Mouse (Mus musculus) kidney, embryonic 14.5 days (tissue): ENCODE measurements around the gene Acacb. TPM values are rescaled to one million over a fixed set of nuclear protein-coding genes. Genes with fewer than 3 reads are reported as not detected.
A peak's percentile ranks its signal among the peaks of the same experiment; 100 is the strongest.

Source experiments
- ATAC-seq: fragments of 200-750 bp; cut with Nextera tagmentation; 2 replicates; pipeline ENCODE4 v1.8.0; 2017; ENCODE audit warnings: moderate number of reproducible peaks, mild to moderate bottlenecking, moderate TSS enrichment, moderate library complexity; ENCODE audit not compliant: low FRiP score, low TSS enrichment
- H3K27ac ChIP-seq: fragments of 300-500 bp; sonication (generic); 2 replicates; pipeline ENCODE4 v1.5.1; 2014; ENCODE audit warnings: low read depth, mild to moderate bottlenecking, low read length, moderate library complexity, mixed read lengths
- H3K27me3 ChIP-seq: fragments of 300-500 bp; sonication (generic); 2 replicates; pipeline ENCODE4 v1.6.1; 2014; ENCODE audit warnings: mild to moderate bottlenecking, low read length; ENCODE audit not compliant: control insufficient read depth, insufficient read depth
- H3K36me3 ChIP-seq: fragments of 300-500 bp; sonication (generic); 2 replicates; pipeline ENCODE4 v1.6.1; 2014; ENCODE audit warnings: low read length, mixed read lengths; ENCODE audit not compliant: control insufficient read depth, insufficient read depth
- H3K4me1 ChIP-seq: fragments of 300-500 bp; sonication (generic); 2 replicates; pipeline ENCODE4 v1.6.1; 2014; ENCODE audit warnings: low read length, mixed read lengths; ENCODE audit not compliant: control insufficient read depth, insufficient read depth
- H3K4me2 ChIP-seq: fragments of 300-500 bp; sonication (generic); replicated peaks from 2 replicates; pipeline ENCODE4 v1.6.1; 2014; ENCODE audit warnings: low read depth, mild to moderate bottlenecking, low read length
- H3K4me3 ChIP-seq: fragments of 300-500 bp; sonication (generic); 2 replicates; pipeline ENCODE4 v1.5.1; 2014; ENCODE audit warnings: mild to moderate bottlenecking, low read length
- H3K9ac ChIP-seq: fragments of 300-500 bp; sonication (generic); 2 replicates; pipeline ENCODE4 v1.6.1; 2014; ENCODE audit warnings: low read depth, mild to moderate bottlenecking, low read length, moderate library complexity
- H3K9me3 ChIP-seq: fragments of 300-500 bp; sonication (generic); 2 replicates; pipeline ENCODE4 v1.6.1; 2016; ENCODE audit warnings: low read length; ENCODE audit not compliant: control insufficient read depth
- WGBS: fragments of 180-500 bp; shearing (Covaris S2); extraction: QIAGEN DNeasy Blood & Tissue Kit; methylation state at CpG from one replicate; pipeline ENCODE4 v1.1.7; 2014; 5-methylcytosine and 5-hydroxymethylcytosine counted together
- polyA plus RNA-seq: library from polyadenylated mRNA; unstranded; fragments of >200 nt; fragmentation: Nextera tagmentation; extraction: Ambion mirVana; gene quantifications from 2 replicates; pipeline ENCODE4 v1.2.1, GENCODE M21; 2014

Gene Acacb
- 4.4 and 4.8 TPM in 2 replicates for polyA plus RNA-seq

GRCm38 (mm10) chr5:114146028-114146888 is at the start of gene Acacb:
Gene Acacb, plus strand, starts transcription at chr5:114146535.
- no peak within 1 kb of the TSS for H3K4me2 ChIP-seq
- WGBS: 37% methylated on average over 19 of the region's 19 CpGs

GRCm38 (mm10) chr5:114099709-114100389 is 46.5 kb upstream of the Acacb start:
- Histone ChIP-seq H3K4me2 (peak overlapping the region; percentile 75), H3K36me3 (peaks cover 7% of the 10 kb centered on the region; the same call in 1 of the 2 replicates), H3K9me3 (no peaks in the 10 kb centered on the region), H3K27ac (no peak overlapping the region), H3K9ac (peak overlapping the region; percentile 87), H3K27me3 (no peaks in the 10 kb centered on the region; the same call in 1 of the 2 replicates), H3K4me3 (peak overlapping the region; percentile 73), H3K4me1 (peaks cover 9% of the 10 kb centered on the region)
- WGBS: 9% methylated on average over 37 of the region's 37 CpGs
- peak; percentile 92 for ATAC-seq

More at GRCm38 (mm10) chr5:114146028-114146888, at the start of gene Acacb:
- H3K27ac ChIP-seq: 0 out of 2 replicates have a peak within 1 kb of the TSS, but pooled peaks have one; percentile 0
- no peaks in the 10 kb centered on the region for H3K36me3 ChIP-seq
- H3K9me3 ChIP-seq: 0 out of 2 replicates have a peak, but pooled peaks cover 3% of the 10 kb centered on the region
- H3K9ac ChIP-seq: no peak within 1 kb of the TSS
- no peak within 1 kb of the TSS for H3K4me3 ChIP-seq
- no peak for ATAC-seq
- peaks cover 10% of the 10 kb centered on the region; the same call in 1 of the 2 replicates for H3K4me1 ChIP-seq
- no peaks in the 10 kb centered on the region for H3K27me3 ChIP-seq

- 2% methylated on average over 54 of the region's 64 CpGs for WGBS
- peak overlapping the region; percentile 73 for H3K4me3 ChIP-seq
- H3K27ac ChIP-seq: no peak overlapping the region
- peak overlapping the region; percentile 87 for H3K9ac ChIP-seq
- H3K4me1 ChIP-seq: peaks cover 9% of the 10 kb centered on the region
- ATAC-seq: peak; percentile 65
- H3K27me3 ChIP-seq: no peaks in the 10 kb centered on the region; the same call in 1 of the 2 replicates
- H3K36me3 ChIP-seq: peaks cover 13% of the 10 kb centered on the region; the same call in 1 of the 2 replicates
- no peaks in the 10 kb centered on the region for H3K9me3 ChIP-seq
- H3K4me2 ChIP-seq: peak overlapping the region; percentile 75
These were observed 45.8 kb upstream of the Acacb start for GRCm38 (mm10) chr5:114100390-114101099.

GRCm38 (mm10) chr5:114101873-114102272 is 44.5 kb upstream of the Acacb start:
- no peak overlapping the region for H3K27ac ChIP-seq
- H3K9ac ChIP-seq: no peak overlapping the region
- no peak overlapping the region for H3K4me2 ChIP-seq
- no peaks in the 10 kb centered on the region; the same call in 1 of the 2 replicates for H3K27me3 ChIP-seq
- H3K4me1 ChIP-seq: peaks cover 12% of the 10 kb centered on the region
- no peaks in the 10 kb centered on the region for H3K9me3 ChIP-seq
- no peak for ATAC-seq
- H3K36me3 ChIP-seq: peaks cover 26% of the 10 kb centered on the region
- WGBS: 89% methylated on average over 4 of the region's 4 CpGs
- no peak overlapping the region for H3K4me3 ChIP-seq

GRCm38 (mm10) chr5:114102807-114103206 is 43.5 kb upstream of the Acacb start:
- H3K4me2 ChIP-seq: no peak overlapping the region

GRCm38 (mm10) chr5:114106391-114106935 is 39.9 kb upstream of the Acacb start:
- Histone ChIP-seq H3K4me2 (no peak overlapping the region), H3K4me3 (no peak overlapping the region), H3K9me3 (no peaks in the 10 kb centered on the region), H3K27me3 (no peaks in the 10 kb centered on the region), H3K36me3 (peaks cover 68% of the 10 kb centered on the region), H3K27ac (no peak overlapping the region), H3K9ac (no peak overlapping the region), H3K4me1 (peaks cover 3% of the 10 kb centered on the region; the same call in 1 of the 2 replicates)
- WGBS: 44% methylated on average over 16 of the region's 16 CpGs
- no peak for ATAC-seq

More at GRCm38 (mm10) chr5:114102807-114103206, 43.5 kb upstream of the Acacb start:
- Histone ChIP-seq H3K9me3 (no peaks in the 10 kb centered on the region), H3K4me1 (peaks cover 12% of the 10 kb centered on the region), H3K27ac (no peak overlapping the region), H3K4me3 (no peak overlapping the region), H3K27me3 (no peaks in the 10 kb centered on the region; the same call in 1 of the 2 replicates), H3K9ac (no peak overlapping the region), H3K36me3 (peaks cover 32% of the 10 kb centered on the region)
- WGBS: 82% methylated on average over 1 of the region's 1 CpGs
- ATAC-seq: no peak

GRCm38 (mm10) chr5:114113334-114113733 is 33.0 kb upstream of the Acacb start:
- Histone ChIP-seq H3K9me3 (no peaks in the 10 kb centered on the region), H3K4me1 (no peaks in the 10 kb centered on the region), H3K4me3 (no peak overlapping the region), H3K36me3 (peaks cover 73% of the 10 kb centered on the region), H3K4me2 (no peak overlapping the region), H3K27ac (no peak overlapping the region), H3K27me3 (no peaks in the 10 kb centered on the region), H3K9ac (no peak overlapping the region)
- 86% methylated on average over 6 of the region's 6 CpGs for WGBS
- ATAC-seq: no peak

- no peak for ATAC-seq
- no peak overlapping the region for H3K27ac ChIP-seq
- no peak overlapping the region for H3K9ac ChIP-seq
- H3K4me1 ChIP-seq: no peaks in the 10 kb centered on the region
- peaks cover 64% of the 10 kb centered on the region for H3K36me3 ChIP-seq
- no peak overlapping the region for H3K4me2 ChIP-seq
- H3K4me3 ChIP-seq: no peak overlapping the region
- no peaks in the 10 kb centered on the region for H3K27me3 ChIP-seq
- H3K9me3 ChIP-seq: no peaks in the 10 kb centered on the region
- 86% methylated on average over 5 of the region's 5 CpGs for WGBS
These were observed 31.3 kb upstream of the Acacb start for GRCm38 (mm10) chr5:114115030-114115429.
